Mouse (Mus musculus): ENCODE measurements around the gene Slc22a23.

DNA sequence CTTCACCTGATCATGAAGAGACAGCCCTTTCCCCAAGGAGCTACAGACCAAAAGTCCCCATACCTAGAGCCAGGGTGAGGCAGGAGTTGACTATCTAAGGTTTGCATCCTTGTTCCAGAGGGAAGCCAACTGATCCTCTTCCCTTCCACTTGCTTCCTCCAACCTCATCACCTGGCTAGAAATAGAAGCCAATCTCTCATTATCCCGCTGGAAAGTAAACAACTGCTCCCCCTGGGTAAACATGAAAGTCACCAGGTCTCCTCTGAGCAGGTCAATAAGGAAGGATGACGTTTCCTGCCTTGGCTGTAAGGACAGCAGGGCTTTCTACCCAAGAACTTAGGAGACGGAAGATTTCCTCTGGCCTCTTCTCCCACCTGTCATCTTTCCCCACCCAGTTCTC is 98.2 kb downstream of the Slc22a23 start:
- TF ChIP-seq POLR2A (IDR thresholded peaks at IDR 0.05; ENCODE audit: borderline replicate concordance, insufficient read depth, low read length) = no peak
- no peak for TF ChIP-seq CTCF (IDR thresholded peaks at IDR 0.05; ENCODE audit: borderline replicate concordance, insufficient read depth, low read depth, low read length)

Measured in cerebellum, adult 2 months (tissue).